Mouse (Mus musculus): ENCODE results near the gene Gm21921.
"Not testable (repeated sequence)": the region's sequence is repeated elsewhere in the genome, so short reads cannot be mapped to it uniquely, and the experiment has no call there.

Gm21921 gene

DNA sequence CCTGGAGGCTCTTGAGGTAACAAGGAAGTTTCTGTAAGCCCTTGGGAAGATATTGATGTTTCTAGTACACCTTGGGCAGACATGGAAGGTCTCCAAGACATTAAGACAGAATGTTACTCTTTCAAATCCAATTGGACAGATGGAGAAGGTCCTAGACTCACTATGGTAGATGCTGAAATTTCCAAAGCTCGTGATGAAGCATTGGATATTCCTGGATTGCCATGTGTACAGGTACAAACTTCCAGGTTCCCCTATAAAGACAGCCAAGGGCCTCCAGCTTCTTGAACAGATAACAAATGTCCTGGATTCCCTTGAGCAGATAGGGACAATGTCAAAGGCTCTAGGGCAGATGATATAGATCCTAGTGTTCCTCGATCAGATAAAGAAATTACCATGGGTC, at the start of gene Gm21921:
Gm21921 (minus strand) TSS at position 101 of the 400 bp plus-strand sequence.
- DNase-seq (ENCODE audit: low spot score): not testable (repeated sequence)

Measured in ovary, postnatal 36 days (tissue).